Comparison of ENCODE assay signal across 8 mouse cellular contexts in genomic region chr1:37540810-37541658, GRCm38 (mm10). TPM values are rescaled to one million over a fixed set of nuclear protein-coding genes. Genes with fewer than 3 reads are reported as not detected.
DNase-seq lines count a peak whose midpoint lies in the region; ATAC-seq lines count a peak whose summit lies in the region.

Gene Mgat4a (minus strand): TSS chr1:37541016.

- peaks cover 2% of the 10 kb centered on the region for H3K36me3 ChIP-seq in megakaryocyte, embryonic 14.5 days (replicated peaks; ENCODE audit: low read length)

- peak; percentile 91 for DNase-seq in gastrocnemius, postnatal 14 days
- DNase-seq in left cerebral cortex, adult 9 months (ENCODE audit: low spot score in 2 of 2) = peak; percentile 77 to 90
- DNase-seq in right cerebral cortex, postnatal 10 days (ENCODE audit: low spot score in 2 of 2) = peak; percentile 96
- peak; percentile 91 for DNase-seq in urinary bladder, postnatal 14 days (ENCODE audit: low spot score)

- no peaks in the 10 kb centered on the region; the same call in 1 of the 2 replicates for H3K9me3 ChIP-seq in megakaryocyte, embryonic 14.5 days

- H3K4me1 ChIP-seq in megakaryocyte, embryonic 14.5 days = peaks cover 29% of the 10 kb centered on the region

- ATAC-seq in activated CD4-positive, CD25-positive, alpha-beta regulatory T cell, adult 4 months = peak; percentile 97
- peak; percentile 99 for ATAC-seq in common myeloid progenitor, adult 5-6 weeks (replicated peaks; ENCODE audit: low read depth, poor library complexity, severe bottlenecking)
- peak; percentile 93 for ATAC-seq in inflammation-experienced regulatory T-cells, adult 6 months

- peak within 1 kb of the TSS; percentile 95 for H3K4me3 ChIP-seq in megakaryocyte, embryonic 14.5 days (replicated peaks)

- peaks cover 23% of the 10 kb centered on the region for H3K27me3 ChIP-seq in megakaryocyte, embryonic 14.5 days (replicated peaks)

- intact Hi-C loops in gastrocnemius, postnatal 14 days (cut with DNase I; ENCODE audit: low total_unique reads) = no loop called here

RNA-seq across cellular contexts. Expression of gene Mgat4a, which starts in this region (rescaled TPM):
- polyA plus RNA-seq in activated CD4-positive, CD25-positive, alpha-beta regulatory T cell, adult 4 months (2017; shearing (Covaris generic)) = 10 to 100 TPM in 1 of 2 experiments, 1 to 10 TPM in 1; 7.8 to 10.5 TPM
- total RNA-seq in common myeloid progenitor, adult 5-6 weeks (2017) = 9.9 and 15.8 TPM in 2 replicates
- total RNA-seq in gastrocnemius, postnatal 14 days (2021) = 1 to 10 TPM; 5.1 to 8.5 TPM
- polyA plus RNA-seq in inflammation-experienced regulatory T-cells, adult 6 months (2017; shearing (Covaris generic)) = 10 to 100 TPM in 1 of 3 experiments, 1 to 10 TPM in 2; 4.4 to 13.2 (median 9.5) TPM
- 0.27 and 0.30 TPM in 2 replicates for polyA plus RNA-seq in megakaryocyte, embryonic 14.5 days (2012; ENCODE audit: insufficient read depth, low replicate concordance)

Comparison
In these comparisons a context has a peak if more than half of its experiments do, and no peak if none do; other contexts are left out.
1. Peak in every context shown above with its lines: DNase-seq, ATAC-seq and H3K4me3 ChIP-seq.